Comparison of ENCODE assay signal across 9 mouse cellular contexts in genomic region chr12:102877301-102878030, GRCm38 (mm10). TPM values are rescaled to one million over a fixed set of nuclear protein-coding genes. Genes with fewer than 3 reads are reported as not detected.
DNase-seq lines count a peak whose midpoint lies in the region; ATAC-seq and TF ChIP-seq lines count a peak whose summit lies in the region.
"Had no signal": no experiment of that assay in that cellular context is flagged by ENCODE, and none has a peak within 500 bp of the region (broad histone marks: within the 10 kb centered on the region; RNA-seq: fewer than 3 reads in every experiment).

No protein-coding gene starts in this region.

- no peak for TF ChIP-seq CTCF in MEL (IDR thresholded peaks at IDR 0.05 in 2 of 3, conservative IDR thresholded peaks at IDR 0.05 in 1 of 3; ENCODE audit: control insufficient read depth in 1 of 3, insufficient read depth in 1 of 3, low read depth in 2 of 3, low read length in 3 of 3, poor library complexity in 1 of 3, severe bottlenecking in 1 of 3)
- no peak; the same call in none of the 2 replicates for TF ChIP-seq CTCF in layer of hippocampus, adult 2 months (conservative IDR thresholded peaks at IDR 0.05)

- H3K27ac ChIP-seq in MEL (ENCODE audit: control insufficient read depth, low read depth, low read length): peak overlapping the region; percentile 66
- peak overlapping the region; percentile 95 for H3K27ac ChIP-seq in forebrain, embryonic 13.5 days
- peak overlapping the region; percentile 77 for H3K27ac ChIP-seq in layer of hippocampus, adult 2 months

- no peaks in the 10 kb centered on the region for H3K9me3 ChIP-seq in MEL (replicated peaks; ENCODE audit: insufficient read depth, low read length)
- no peaks in the 10 kb centered on the region for H3K9me3 ChIP-seq in forebrain, embryonic 13.5 days (replicated peaks)

- H3K27me3 ChIP-seq in MEL (ENCODE audit: control insufficient read depth in 1 of 2, insufficient read depth in 2 of 2, low read length in 2 of 2): no peaks in the 10 kb centered on the region
- no peaks in the 10 kb centered on the region for H3K27me3 ChIP-seq in forebrain, embryonic 13.5 days

- H3K36me3 ChIP-seq in MEL (ENCODE audit: control insufficient read depth in 1 of 2, insufficient read depth in 2 of 2, low read length in 2 of 2): peaks cover 0 to 28% of the 10 kb centered on the region in 2 experiments; a peak in 2 of 4 replicates
- no peaks in the 10 kb centered on the region for H3K36me3 ChIP-seq in forebrain, embryonic 13.5 days (ENCODE audit: poor library complexity, severe bottlenecking)

- H3K4me1 ChIP-seq in MEL (ENCODE audit: control insufficient read depth in 1 of 2, insufficient read depth in 2 of 2, low read length in 2 of 2): peaks cover 6 to 8% of the 10 kb centered on the region in 2 experiments; a peak in 3 of 4 replicates
- H3K4me1 ChIP-seq in forebrain, embryonic 13.5 days: peaks cover 30% of the 10 kb centered on the region

- H3K9ac ChIP-seq in MEL (ENCODE audit: control insufficient read depth, low read depth, low read length, poor library complexity, severe bottlenecking): peak overlapping the region; percentile 99
- peak overlapping the region; percentile 94 for H3K9ac ChIP-seq in forebrain, embryonic 13.5 days

- no peak for TF ChIP-seq RAD21 in MEL (IDR thresholded peaks at IDR 0.05; ENCODE audit: low read depth, low read length)

- peak; percentile 77 for DNase-seq in MEL (ENCODE audit: low read depth, low spot score)
- DNase-seq in c-Kit-positive CD71-positive TER-119-positive erythroid progenitor cells, embryonic 14.5 days (ENCODE audit: low spot score): peak; percentile 29
- DNase-seq in heart, postnatal 4 days: peak; percentile 49
- peak in 1 of 2 experiments; percentile 21 for DNase-seq in layer of hippocampus, adult 2 months (ENCODE audit: low spot score in 2 of 2)
- DNase-seq in lung, postnatal 10 days: peak; percentile 62
- peak; percentile 26 for DNase-seq in ovary, postnatal 10 days (ENCODE audit: low spot score)
- peak; percentile 36 to 42 for DNase-seq in thymus, postnatal 10 days (ENCODE audit: low spot score in 2 of 2)

- peak overlapping the region; percentile 63 to 72 for H3K4me3 ChIP-seq in MEL (ENCODE audit: control insufficient read depth in 1 of 2, insufficient read depth in 1 of 2, low read depth in 2 of 2, low read length in 2 of 2)
- peak overlapping the region; percentile 93 for H3K4me3 ChIP-seq in forebrain, embryonic 13.5 days
- H3K4me3 ChIP-seq in layer of hippocampus, adult 2 months: peak overlapping the region; percentile 76

- WGBS in forebrain, embryonic 13.5 days: under 1% methylated on average over 57 of the region's 70 CpGs

- ATAC-seq in forebrain, embryonic 13.5 days: peak; percentile 78

- no peak for TF ChIP-seq EP300 in MEL (IDR thresholded peaks at IDR 0.05; ENCODE audit: low read depth in 1 of 2, low read length in 2 of 2)

- H3K79me2 ChIP-seq in MEL (ENCODE audit: control insufficient read depth, insufficient read depth, low read length, poor library complexity): peaks cover 47% of the 10 kb centered on the region

- H3K4me2 ChIP-seq in forebrain, embryonic 13.5 days: peak overlapping the region; percentile 82

- TF ChIP-seq POLR2A in MEL (IDR thresholded peaks at IDR 0.05; ENCODE audit: control insufficient read depth in 1 of 2, insufficient read depth in 1 of 2, low read depth in 1 of 2, low read length in 2 of 2, poor library complexity in 1 of 2): no peak

TF ChIP-seq in MEL, 35 proteins besides CTCF, POLR2A, EP300 and RAD21:
- TF ChIP-seq MYC (IDR thresholded peaks at IDR 0.05; ENCODE audit: low read depth, low read length) (no peak), MAZ (IDR thresholded peaks at IDR 0.05; ENCODE audit: low read depth, low read length) (no peak), ZC3H11A (IDR thresholded peaks at IDR 0.05; ENCODE audit: low read depth, low read length) (no peak), ZKSCAN1 (IDR thresholded peaks at IDR 0.05; ENCODE audit: low read depth, low read length) (no peak), SIN3A (IDR thresholded peaks at IDR 0.05; ENCODE audit: low read length) (0 out of 2 replicates have a peak, but pooled peaks have one; percentile 35), TBP (IDR thresholded peaks at IDR 0.05; ENCODE audit: low read depth, low read length) (no peak), POLR2AphosphoS2 (IDR thresholded peaks at IDR 0.05; ENCODE audit: low read length) (no peak), POLR2AphosphoS5 (IDR thresholded peaks at IDR 0.05; ENCODE audit: borderline replicate concordance, low read depth, low read length) (no peak)

RNA-seq across cellular contexts. Expression of gene Btbd7, which starts 0.8 kb away (rescaled TPM):
- 8.4 and 8.5 TPM in 2 replicates for total RNA-seq in MEL (2012; rRNA removed)
- polyA plus RNA-seq in MEL (2012; ENCODE audit: insufficient read depth in 1 of 2, insufficient read length in 2 of 2, low read depth in 1 of 2, low replicate concordance in 2 of 2, missing spikeins in 1 of 2): 10 to 100 TPM in 1 of 2 experiments, not detected in 1; 14.3 TPM
- polyA plus RNA-seq in forebrain, embryonic 13.5 days (2015; fragmentation: Nextera tagmentation; extraction: Ambion mirVana): 20.7 and 20.8 TPM in 2 replicates
- total RNA-seq in heart, postnatal 4 days (2021): 10 to 100 TPM; 34.6 to 35.0 TPM
- 10 to 100 TPM; 17.8 to 19.2 TPM for total RNA-seq in layer of hippocampus, adult 2 months (2021)

RNA-seq across cellular contexts. Expression of gene Cox8c, which starts 21.6 kb away (rescaled TPM):
- total RNA-seq in MEL (2012; rRNA removed): not detected in 2 replicates
- polyA plus RNA-seq in MEL (2012; ENCODE audit: insufficient read depth in 1 of 2, insufficient read length in 2 of 2, low read depth in 1 of 2, low replicate concordance in 2 of 2, missing spikeins in 1 of 2): not detected
- not detected in 2 replicates for polyA plus RNA-seq in forebrain, embryonic 13.5 days (2015; fragmentation: Nextera tagmentation; extraction: Ambion mirVana)
- not detected for total RNA-seq in heart, postnatal 4 days (2021)
- not detected for total RNA-seq in layer of hippocampus, adult 2 months (2021)
- total RNA-seq: layer of hippocampus, adult 8-10 months had no signal
